Mouse (Mus musculus) frontal cortex, postnatal 36 days (tissue): ENCODE measurements at regions not wholly inside any gene's neighbourhood (a gene's known extent, or its start where the extent isn't known, plus 50 kb on each side); places are given as distances from the start of the nearest gene placed in this dataset.
A peak's percentile ranks its signal among the peaks of the same experiment; 100 is the strongest.

Experiments used
- DNase-seq, 2 experiments: peaks; one replicate each; pipeline ENCODE4 v3.0.0; 2022; ENCODE audit warnings: low spot score in 2 of 2

DNA sequence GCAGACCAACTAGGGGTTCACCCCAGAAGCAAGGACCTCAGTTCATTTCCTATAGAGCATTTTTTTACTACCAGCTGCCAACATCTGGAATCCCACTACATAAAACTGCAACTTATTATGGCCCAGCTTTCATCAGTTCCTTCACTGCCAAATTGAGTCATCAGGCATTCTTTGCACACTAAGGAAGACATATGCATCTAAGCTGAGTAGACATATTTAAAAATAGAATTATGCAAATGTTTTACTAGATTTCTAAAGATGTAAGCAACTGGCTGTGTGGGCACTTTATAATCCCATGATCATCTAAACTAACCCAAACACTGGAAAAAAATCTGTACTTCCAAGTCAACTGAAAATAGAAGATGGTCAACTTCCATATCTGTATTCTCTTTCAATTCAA, 415.9 kb upstream of the Rarb start:
- peak in 1 of 2 experiments; percentile 3 for DNase-seq

DNA sequence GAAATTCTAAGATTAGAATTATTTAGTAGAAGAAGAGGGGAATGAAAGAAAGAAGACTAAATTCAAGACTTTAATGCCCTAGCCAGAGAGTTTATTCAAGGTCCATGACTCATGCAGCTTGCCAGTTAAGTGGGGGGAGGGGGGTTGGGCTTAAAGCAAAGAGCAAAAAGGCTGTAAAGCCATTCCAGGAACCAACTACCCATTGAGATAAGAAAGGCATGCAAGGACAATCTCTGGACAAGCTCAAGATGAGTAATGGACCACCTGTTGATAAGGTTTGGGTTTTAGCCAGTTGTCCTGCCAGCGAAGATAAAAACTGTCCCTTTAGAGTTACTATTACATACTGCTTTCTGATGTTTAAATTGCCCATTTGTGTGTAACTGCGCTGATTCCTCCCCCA, 392.5 kb upstream of the Rarb start:
- no peak for DNase-seq

GRCm38 (mm10) chr14:17205691-17206090, 386.7 kb upstream of the Rarb start:
- no peak for DNase-seq

- DNase-seq: no peak
Measured at GRCm38 (mm10) chr14:17203251-17204015, 384.5 kb upstream of the Rarb start.

DNA sequence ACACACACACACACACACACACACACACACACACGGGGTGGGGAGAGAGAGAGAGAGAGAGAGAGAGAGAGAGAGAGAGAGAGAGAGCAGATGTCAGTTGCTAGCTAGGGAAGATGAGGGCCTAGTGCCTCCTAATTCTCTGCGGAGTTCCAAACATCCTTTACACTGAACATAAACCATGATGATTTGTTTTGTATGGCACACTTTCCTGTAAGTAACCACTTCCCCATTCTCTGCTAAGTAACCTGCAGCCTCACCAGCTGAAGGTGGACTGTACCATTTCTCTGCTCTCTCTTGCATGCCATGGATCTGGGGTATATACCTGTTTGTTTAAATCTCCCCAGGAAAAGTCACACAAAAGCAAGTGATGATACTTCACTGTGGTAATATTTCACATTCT, 374.0 kb upstream of the Rarb start:
- no peak for DNase-seq

GRCm38 (mm10) chr14:17173218-17173617, 354.3 kb upstream of the Rarb start:
- DNase-seq: no peak

- peak; percentile 16 to 18 for DNase-seq
Measured at GRCm38 (mm10) chr14:17172330-17173110, 353.6 kb upstream of the Rarb start.

DNA sequence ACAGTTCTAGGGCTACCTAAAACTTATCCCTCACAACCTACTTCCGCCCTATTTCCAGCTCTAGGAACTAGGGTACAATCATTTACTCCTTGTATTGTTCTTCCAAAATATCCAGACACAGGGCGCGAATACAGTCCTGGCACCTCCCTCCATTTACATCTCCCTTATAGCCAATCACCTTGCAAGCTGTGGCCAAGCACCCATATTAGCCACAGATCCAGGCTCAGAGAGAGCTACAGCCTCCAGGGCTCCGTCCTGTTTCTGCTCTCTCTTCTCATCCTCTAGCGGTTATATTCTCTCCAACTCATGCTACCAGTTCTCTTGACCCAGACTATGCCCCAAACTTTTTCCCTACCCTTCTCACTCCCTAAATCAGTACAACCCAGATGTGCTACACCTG, 352.9 kb upstream of the Rarb start:
- no peak for DNase-seq

- DNase-seq: no peak
Measured at GRCm38 (mm10) chr14:17158324-17158723, 339.4 kb upstream of the Rarb start.

GRCm38 (mm10) chr14:17156402-17156954, 337.5 kb upstream of the Rarb start:
- DNase-seq: no peak

DNA sequence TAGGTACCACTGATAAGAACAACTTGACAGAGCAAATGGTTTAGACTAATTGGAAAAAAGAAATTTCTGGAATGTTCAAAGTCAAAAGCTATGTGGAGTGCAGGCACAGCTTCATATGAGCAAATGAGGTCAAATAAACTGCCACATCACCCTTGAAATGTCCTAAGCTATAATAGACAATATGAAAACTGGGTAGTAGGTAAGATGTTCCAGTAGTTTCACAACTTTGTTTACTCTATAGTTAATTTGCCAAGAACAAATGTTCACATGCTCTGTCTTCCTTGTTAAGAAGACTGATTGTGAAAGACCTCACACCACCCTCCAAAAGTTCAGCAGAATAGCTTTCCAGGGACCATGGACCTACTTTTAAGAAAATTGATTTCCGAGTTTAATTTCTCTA, 301.7 kb upstream of the Rarb start:
- DNase-seq: no peak

DNA sequence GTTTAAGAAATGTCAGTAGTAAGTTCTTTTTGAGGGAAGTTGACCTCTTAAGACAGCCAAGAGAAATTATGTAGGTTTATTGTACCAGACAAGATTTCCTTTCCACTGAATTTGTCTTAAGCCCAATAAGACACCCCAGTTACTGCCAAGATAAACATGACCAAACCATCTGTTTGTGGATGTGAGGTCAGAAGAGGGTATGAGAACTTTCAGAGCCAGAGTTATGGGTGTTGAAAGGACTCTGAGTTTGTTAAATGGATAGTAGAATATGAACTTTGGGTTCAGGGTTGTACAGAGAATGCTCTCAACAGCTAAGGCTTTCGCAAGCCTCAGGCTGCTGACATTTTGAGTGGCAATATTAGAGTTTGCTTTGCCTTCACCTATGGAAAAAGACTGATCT, 287.7 kb upstream of the Rarb start:
- DNase-seq: no peak

DNA sequence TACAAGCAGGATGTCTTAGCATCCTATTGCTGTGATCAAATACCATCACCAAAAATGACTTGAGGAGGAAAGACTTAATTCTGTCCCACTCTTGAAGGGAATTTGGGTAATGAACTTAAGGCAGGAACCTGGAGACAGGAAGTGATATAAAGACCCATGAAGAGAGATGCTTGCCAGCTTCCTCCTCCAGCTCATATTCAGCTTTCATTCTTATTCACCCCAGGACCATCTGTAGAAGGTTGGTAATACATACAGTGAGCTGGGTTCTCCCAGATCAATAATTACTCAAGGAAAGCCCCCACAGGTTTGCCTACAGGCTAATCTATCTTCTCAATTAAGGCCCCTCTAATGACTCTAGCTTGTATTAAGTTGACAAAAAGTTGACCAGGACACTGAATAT, 283.5 kb upstream of the Rarb start:
- no peak for DNase-seq

DNA sequence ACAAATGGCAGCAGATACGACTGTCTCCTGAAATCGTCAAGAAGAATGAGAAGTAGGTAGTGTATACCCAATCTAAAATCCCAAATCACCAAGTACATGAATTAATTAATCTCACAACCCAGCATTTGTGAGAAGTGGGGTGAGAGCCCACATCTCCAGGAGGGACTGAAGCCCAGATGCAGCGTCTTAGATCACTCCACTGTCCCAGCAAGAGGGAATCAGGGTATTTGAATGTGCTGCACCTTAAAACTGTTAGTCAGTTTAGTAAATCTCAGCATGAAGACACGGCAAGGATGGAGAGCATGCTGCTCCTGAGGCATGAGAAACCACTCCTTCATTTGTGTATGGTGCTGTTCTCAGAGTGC, 271.6 kb upstream of the Rarb start:
- no peak for DNase-seq

- DNase-seq: no peak
Measured at GRCm38 (mm10) chr14:17089640-17090572, 270.9 kb upstream of the Rarb start.

- DNase-seq: no peak
Measured at GRCm38 (mm10) chr14:17089089-17089634, 270.2 kb upstream of the Rarb start.

DNA sequence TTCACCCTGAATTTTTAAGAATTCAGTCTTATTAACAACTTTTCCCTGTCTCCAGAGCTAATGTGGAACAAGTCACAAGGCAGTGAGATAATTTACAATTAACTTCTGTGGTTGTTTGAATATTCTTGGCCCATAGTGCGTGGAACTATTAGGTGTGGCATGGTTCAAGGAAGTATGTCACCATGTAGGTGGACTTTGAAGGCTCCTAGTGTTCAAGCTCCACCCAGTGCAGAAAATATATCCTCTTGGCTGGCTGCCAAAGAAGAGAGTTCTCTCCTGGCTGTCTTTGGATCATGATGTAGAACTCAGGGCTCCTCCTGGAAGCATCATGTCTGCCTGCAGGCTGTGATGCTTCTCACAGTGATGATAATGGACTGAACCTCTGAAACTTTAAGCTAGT, 268.9 kb upstream of the Rarb start:
- DNase-seq: no peak

- DNase-seq: no peak
Measured at GRCm38 (mm10) chr14:17083907-17084306, 265.0 kb upstream of the Rarb start.

- DNase-seq: no peak
Measured at GRCm38 (mm10) chr14:17081904-17082303, 262.9 kb upstream of the Rarb start.

DNA sequence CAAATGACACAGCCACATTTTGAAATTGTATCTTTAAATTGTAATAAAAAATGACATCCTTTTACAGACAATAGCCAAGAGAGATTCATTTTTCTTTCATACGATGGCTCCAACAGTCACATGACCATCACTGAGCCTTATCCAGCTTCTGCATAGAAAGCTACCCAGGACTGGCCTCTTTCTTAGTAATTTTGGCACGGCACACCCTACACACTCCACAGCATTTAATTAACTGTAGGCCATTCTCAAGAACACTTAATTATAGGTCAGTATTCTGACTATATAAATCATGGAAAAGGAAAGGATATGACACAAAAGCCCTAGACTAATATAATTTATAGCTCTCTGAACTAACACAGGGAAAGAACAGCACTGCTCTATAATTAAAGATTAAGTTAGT, 260.6 kb upstream of the Rarb start:
- no peak for DNase-seq

- DNase-seq: no peak
Measured at GRCm38 (mm10) chr14:17061358-17061757, 242.4 kb upstream of the Rarb start.

DNA sequence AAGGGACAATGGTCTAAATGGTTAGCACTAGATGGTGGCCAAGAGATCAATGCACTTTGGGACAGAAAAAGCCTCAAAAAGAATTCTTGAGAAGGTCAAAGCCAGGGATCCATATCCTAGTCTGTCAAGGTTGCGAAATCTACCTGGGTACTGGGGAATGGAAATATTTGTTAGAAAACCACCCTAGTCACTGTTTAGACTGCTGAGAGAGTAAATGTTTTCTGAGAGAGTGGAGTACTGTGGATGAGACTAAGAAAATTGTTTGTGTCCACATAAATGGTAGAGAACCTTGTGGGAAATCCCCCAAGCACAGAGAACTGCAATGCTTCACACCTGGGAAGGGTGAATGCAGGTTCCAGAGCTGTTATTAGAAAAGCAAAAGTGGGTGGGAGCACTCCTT, 239.5 kb upstream of the Rarb start:
- no peak for DNase-seq
